Mouse (Mus musculus): Measurements from ENCODE around the gene Sigmar1.
"Not testable (repeated sequence)": the region's sequence is repeated elsewhere in the genome, so short reads cannot be mapped to it uniquely, and the experiment has no call there.

DNA sequence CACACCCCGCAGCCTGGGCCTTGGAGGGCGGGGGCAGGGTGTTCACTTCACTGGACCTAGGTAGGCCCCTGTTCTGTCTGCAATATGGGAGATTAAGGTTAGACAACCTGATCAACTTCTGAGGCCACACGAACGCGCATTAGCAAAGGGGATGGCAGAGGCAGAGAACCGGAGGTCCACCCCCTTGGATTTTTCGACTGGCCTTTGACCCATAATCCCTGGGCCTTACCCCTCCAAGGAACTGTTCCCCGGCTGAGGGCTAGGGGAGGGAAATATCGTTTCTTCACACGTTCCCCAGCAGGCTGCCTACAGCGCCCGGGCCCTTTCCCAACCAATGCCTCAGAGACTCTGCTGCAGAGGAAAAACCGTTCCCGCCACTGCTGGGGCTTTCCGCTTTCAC, 59.5 kb downstream of the Sigmar1 start:
- TF ChIP-seq POLR2A (IDR thresholded peaks at IDR 0.05; ENCODE audit: borderline replicate concordance, extremely low read depth, insufficient read depth, insufficient read length, poor library complexity, severe bottlenecking); CTCF (IDR thresholded peaks at IDR 0.05; ENCODE audit: borderline replicate concordance, extremely low read depth, insufficient read depth, insufficient read length): not testable (repeated sequence)

Data from brain, embryonic 14.5 days (tissue).